Mouse (Mus musculus) activated CD4-positive, CD25-positive, alpha-beta regulatory T cell (primary cell): Measurements from ENCODE around the gene Gm14226. TPM values are rescaled to one million over a fixed set of nuclear protein-coding genes. Genes with fewer than 3 reads are reported as not detected.

Experiments
- polyA plus RNA-seq, 2 experiments: library from polyadenylated mRNA; unstranded; fragments of 100-300 nt; shearing (Covaris generic); gene quantifications; one replicate each; pipeline ENCODE4 v1.2.1; 2017

The Gm14226 gene
- under 1 TPM in 1 of 2 experiments, not detected in 1; 0.18 TPM for polyA plus RNA-seq

GRCm38 (mm10) chr2:155018251-155018755 is at the start of gene Gm14226:
Gene Gm14226, plus strand, starts transcription at chr2:155018266.

DNA sequence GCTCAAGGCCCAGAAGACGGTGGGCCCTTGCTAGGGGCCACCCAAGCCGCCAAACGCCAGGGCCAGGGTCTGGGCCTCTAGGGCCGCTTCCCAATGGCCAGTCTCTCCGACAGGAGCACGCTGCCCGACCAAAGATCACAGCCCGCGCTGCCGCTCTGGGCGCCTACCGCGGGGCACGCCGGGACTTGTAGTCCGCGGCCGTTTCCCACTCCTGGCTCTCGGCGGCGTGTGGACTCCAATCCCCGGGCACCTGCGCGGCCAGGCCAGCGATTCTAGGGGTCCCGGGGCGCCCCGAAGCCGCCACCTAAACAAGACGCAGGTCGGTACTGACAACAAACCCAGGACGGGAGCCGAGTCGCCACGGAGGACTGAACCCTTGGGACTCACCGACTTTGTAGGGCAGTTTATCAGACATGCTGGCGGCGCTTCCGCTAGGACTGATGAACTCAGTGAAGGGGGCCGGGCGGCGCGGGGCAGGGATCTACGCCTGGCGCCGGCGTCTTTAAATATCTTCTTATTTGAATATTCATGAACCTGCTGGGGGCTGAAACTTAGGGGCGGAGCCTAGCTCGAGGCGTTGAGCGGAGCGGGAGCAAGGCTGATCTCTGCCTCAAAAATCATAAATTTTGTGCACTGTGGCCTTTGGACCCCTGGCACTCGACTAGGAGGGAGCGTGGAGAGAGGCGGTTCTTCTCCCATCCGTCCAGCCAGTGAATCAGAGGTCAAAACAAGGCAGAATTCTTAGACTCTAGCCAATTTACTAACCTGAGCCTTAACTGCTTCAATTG is 56.1 kb downstream of the Gm14226 start, which contains the start of gene Ahcy:
Ahcy (minus strand) TSS at position 520 of the 788 bp plus-strand sequence.

Other genes starting within 250 kb of the Gm14226 start
- gene Gm14214, start 248.2 kb upstream of the Gm14226 start, polyA plus RNA-seq: under 1 TPM in 1 of 2 experiments, not detected in 1; 0.54 TPM
- gene Raly, start 227.2 kb upstream of the Gm14226 start, polyA plus RNA-seq: 100 to 1,000 TPM; 165 to 193 TPM
- 1 to 10 TPM in 1 of 2 experiments, under 1 TPM in 1; 0.84 to 1.6 TPM for gene a, start 226.9 kb upstream of the Gm14226 start, polyA plus RNA-seq
- gene Eif2s2, start 125.3 kb upstream of the Gm14226 start, polyA plus RNA-seq: 10 to 100 TPM; 50.1 to 71.0 TPM
- gene Ahcy, start 56.2 kb downstream of the Gm14226 start, polyA plus RNA-seq: 10 to 100 TPM; 35.6 to 39.2 TPM
- gene Itch, start 115.2 kb downstream of the Gm14226 start, polyA plus RNA-seq: 10 to 100 TPM; 78.6 to 80.7 TPM
- 100 to 1,000 TPM; 333 to 354 TPM for gene Dynlrb1, start 218.3 kb downstream of the Gm14226 start, polyA plus RNA-seq